Comparison of ENCODE assay signal across 19 mouse cellular contexts in the genomic region with DNA sequence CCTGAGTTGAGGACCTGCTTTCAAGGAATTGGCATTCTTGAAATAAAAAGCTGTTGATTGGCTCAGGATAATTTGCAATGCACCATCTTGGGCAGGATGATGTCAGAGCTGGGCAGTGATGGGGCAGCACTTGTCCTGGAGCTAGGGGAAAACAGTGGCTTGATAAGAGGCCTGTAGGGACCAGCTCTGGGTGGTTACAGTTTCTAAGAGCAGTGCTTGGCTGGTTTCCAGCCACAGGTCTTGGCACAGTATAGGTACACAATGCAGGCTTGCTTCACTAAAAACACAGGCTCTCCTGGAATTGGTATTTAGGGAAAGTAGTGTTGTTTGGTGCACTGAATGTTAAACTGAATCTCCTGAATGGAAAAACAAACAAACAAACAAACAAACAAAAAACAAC.
DNase-seq lines count a peak whose midpoint lies in the region; ATAC-seq and TF ChIP-seq lines count a peak whose summit lies in the region.
"Had no signal": no experiment of that assay in that cellular context is flagged by ENCODE, and none has a peak within 500 bp of the region (broad histone marks: within the 10 kb centered on the region; RNA-seq: fewer than 3 reads in every experiment).

No protein-coding gene starts in this region.

- no peaks in the 10 kb centered on the region for H3K36me3 ChIP-seq in hindbrain, embryonic 15.5 days
- H3K36me3 ChIP-seq in hindbrain, embryonic 11.5 days (ENCODE audit: control insufficient read depth, insufficient read depth, low read length), result no peaks in the 10 kb centered on the region
- H3K36me3 ChIP-seq in stomach, postnatal 0 days (ENCODE audit: control insufficient read depth, insufficient read depth, low read length), result no peaks in the 10 kb centered on the region
- H3K36me3 ChIP-seq in midbrain, embryonic 15.5 days (replicated peaks), result no peaks in the 10 kb centered on the region
- H3K36me3 ChIP-seq: embryonic facial prominence, embryonic 10.5 days; G1E; limb, embryonic 15.5 days had no signal

- no peak overlapping the region for H3K9ac ChIP-seq in hindbrain, embryonic 15.5 days
- H3K9ac ChIP-seq in hindbrain, embryonic 11.5 days (ENCODE audit: low read depth, low read length), result no peak overlapping the region
- H3K9ac ChIP-seq in stomach, postnatal 0 days (ENCODE audit: low read length), result no peak overlapping the region
- H3K9ac ChIP-seq in midbrain, embryonic 15.5 days, result no peak overlapping the region
- H3K9ac ChIP-seq: forebrain, postnatal 0 days; limb, embryonic 15.5 days had no signal

- H3K9me3 ChIP-seq in hindbrain, embryonic 15.5 days, result no peaks in the 10 kb centered on the region
- no peaks in the 10 kb centered on the region for H3K9me3 ChIP-seq in hindbrain, embryonic 11.5 days (ENCODE audit: control insufficient read depth, low read length)
- no peaks in the 10 kb centered on the region for H3K9me3 ChIP-seq in stomach, postnatal 0 days (ENCODE audit: control insufficient read depth, low read length)
- no peaks in the 10 kb centered on the region for H3K9me3 ChIP-seq in midbrain, embryonic 15.5 days
- H3K9me3 ChIP-seq: embryonic facial prominence, embryonic 10.5 days; limb, embryonic 15.5 days had no signal

- H3K27ac ChIP-seq in hindbrain, embryonic 15.5 days (replicated peaks), result no peak overlapping the region
- H3K27ac ChIP-seq in hindbrain, embryonic 11.5 days (ENCODE audit: low read depth, low read length), result no peak overlapping the region
- H3K27ac ChIP-seq in stomach, postnatal 0 days (replicated peaks), result no peak overlapping the region
- no peak overlapping the region for H3K27ac ChIP-seq in midbrain, embryonic 15.5 days
- H3K27ac ChIP-seq: embryonic facial prominence, embryonic 10.5 days; gastrocnemius, adult 2 months; limb, embryonic 15.5 days had no signal

- DNase-seq in adrenal gland, postnatal 10 days, result peak; percentile 15
- DNase-seq in adrenal gland, postnatal 25 days, result no peak
- DNase-seq in hindbrain, embryonic 11.5 days (ENCODE audit: low spot score), result no peak
- peak; percentile 24 for DNase-seq in lung, postnatal 36 days
- no peak for DNase-seq in lung, adult 2 months
- peak; percentile 22 for DNase-seq in stomach, postnatal 0 days (ENCODE audit: low spot score)
- DNase-seq: cerebellum, adult 11-12 months; forebrain, postnatal 0 days; gastrocnemius, adult 2 months; heart, adult 18-20 months; layer of hippocampus, postnatal 36 days; midbrain, embryonic 14.5 days; thymus, adult 2 months had no signal

- no peaks in the 10 kb centered on the region for H3K27me3 ChIP-seq in hindbrain, embryonic 15.5 days
- no peaks in the 10 kb centered on the region for H3K27me3 ChIP-seq in hindbrain, embryonic 11.5 days (ENCODE audit: control insufficient read depth, insufficient read depth, low read length)
- no peaks in the 10 kb centered on the region for H3K27me3 ChIP-seq in stomach, postnatal 0 days (ENCODE audit: control insufficient read depth, insufficient read depth, low read length)
- no peaks in the 10 kb centered on the region for H3K27me3 ChIP-seq in midbrain, embryonic 15.5 days (replicated peaks)
- H3K27me3 ChIP-seq: limb, embryonic 15.5 days had no signal

- no peak overlapping the region for H3K4me2 ChIP-seq in hindbrain, embryonic 15.5 days
- no peak overlapping the region for H3K4me2 ChIP-seq in hindbrain, embryonic 11.5 days (replicated peaks; ENCODE audit: low read depth, low read length)
- H3K4me2 ChIP-seq in stomach, postnatal 0 days (replicated peaks; ENCODE audit: low read depth), result no peak overlapping the region
- H3K4me2 ChIP-seq in midbrain, embryonic 15.5 days, result no peak overlapping the region
- H3K4me2 ChIP-seq: limb, embryonic 15.5 days had no signal

- TF ChIP-seq POLR2A in lung, adult 2 months (IDR thresholded peaks at IDR 0.05; ENCODE audit: borderline replicate concordance, extremely low read depth, low read depth, low read length), result no peak

- ATAC-seq in hindbrain, embryonic 15.5 days (ENCODE audit: low FRiP score, low read depth), result 0 out of 2 replicates have a peak, but pooled peaks have one; percentile 54
- no peak for ATAC-seq in hindbrain, embryonic 11.5 days (ENCODE audit: low FRiP score)
- ATAC-seq in stomach, postnatal 0 days (ENCODE audit: low FRiP score, low TSS enrichment), result peak; percentile 51; the same call in 1 of the 2 replicates
- no peak for ATAC-seq in midbrain, embryonic 15.5 days (replicated peaks)
- ATAC-seq: CD4-positive, CD25-positive, alpha-beta regulatory T cell, adult 4 months; forebrain, postnatal 0 days had no signal

- no peak for TF ChIP-seq EP300 in stomach, postnatal 0 days (optimal IDR thresholded peaks at IDR 0.05)

- 0 out of 2 replicates have a peak, but pooled peaks cover 6% of the 10 kb centered on the region for H3K4me1 ChIP-seq in hindbrain, embryonic 15.5 days (replicated peaks)
- no peaks in the 10 kb centered on the region for H3K4me1 ChIP-seq in hindbrain, embryonic 11.5 days (replicated peaks; ENCODE audit: control insufficient read depth, insufficient read depth, low read length)
- no peaks in the 10 kb centered on the region for H3K4me1 ChIP-seq in lung, adult 2 months (ENCODE audit: control insufficient read depth, insufficient read depth, low read length)
- H3K4me1 ChIP-seq in stomach, postnatal 0 days (replicated peaks; ENCODE audit: control insufficient read depth, insufficient read depth), result no peaks in the 10 kb centered on the region
- peaks cover 2% of the 10 kb centered on the region; the same call in 1 of the 2 replicates for H3K4me1 ChIP-seq in midbrain, embryonic 15.5 days
- H3K4me1 ChIP-seq: limb, embryonic 15.5 days had no signal

- TF ChIP-seq CTCF in lung, adult 2 months (IDR thresholded peaks at IDR 0.05; ENCODE audit: insufficient read depth, low read length), result no peak
- no peak for TF ChIP-seq CTCF in stomach, postnatal 0 days (IDR thresholded peaks at IDR 0.05; ENCODE audit: low read depth)

- no peak overlapping the region for H3K4me3 ChIP-seq in hindbrain, embryonic 15.5 days
- no peak overlapping the region for H3K4me3 ChIP-seq in hindbrain, embryonic 11.5 days (ENCODE audit: low read depth, low read length)
- no peak overlapping the region for H3K4me3 ChIP-seq in lung, adult 2 months (replicated peaks; ENCODE audit: extremely low read depth, low read depth, low read length)
- no peak overlapping the region for H3K4me3 ChIP-seq in stomach, postnatal 0 days (ENCODE audit: low read depth, low read length)
- no peak overlapping the region for H3K4me3 ChIP-seq in midbrain, embryonic 15.5 days
- H3K4me3 ChIP-seq: embryonic facial prominence, embryonic 10.5 days; gastrocnemius, adult 2 months; limb, embryonic 15.5 days had no signal

Comparison
In these comparisons a context has a peak if more than half of its experiments do, and no peak if none do; other contexts are left out.
1. DNase-seq: peak in adrenal gland, postnatal 10 days (single experiment), lung, postnatal 36 days (single experiment) and stomach, postnatal 0 days (single experiment); none in adrenal gland, postnatal 25 days (single experiment), hindbrain, embryonic 11.5 days (single experiment) and lung, adult 2 months (single experiment).
2. ATAC-seq: peak in hindbrain, embryonic 15.5 days (single experiment) and stomach, postnatal 0 days (single experiment); none in hindbrain, embryonic 11.5 days (single experiment) and midbrain, embryonic 15.5 days (single experiment).